Mouse (Mus musculus) liver, adult 2 months (tissue): Measurements from ENCODE around the gene Ttyh3.

ENCODE experiments used
- CTCF ChIP-seq: fragments of 200-500 bp; IDR thresholded peaks from 2 replicates; pipeline ENCODE4 v1.5.1; 2011; ENCODE audit warnings: low read depth, low read length, control low read depth
- POLR2A ChIP-seq: fragments of 200-500 bp; IDR thresholded peaks from 2 replicates; pipeline ENCODE4 v1.6.1; 2011; ENCODE audit warnings: low read length, control low read depth; ENCODE audit not compliant: insufficient read depth; ENCODE audit errors: extremely low read depth

DNA sequence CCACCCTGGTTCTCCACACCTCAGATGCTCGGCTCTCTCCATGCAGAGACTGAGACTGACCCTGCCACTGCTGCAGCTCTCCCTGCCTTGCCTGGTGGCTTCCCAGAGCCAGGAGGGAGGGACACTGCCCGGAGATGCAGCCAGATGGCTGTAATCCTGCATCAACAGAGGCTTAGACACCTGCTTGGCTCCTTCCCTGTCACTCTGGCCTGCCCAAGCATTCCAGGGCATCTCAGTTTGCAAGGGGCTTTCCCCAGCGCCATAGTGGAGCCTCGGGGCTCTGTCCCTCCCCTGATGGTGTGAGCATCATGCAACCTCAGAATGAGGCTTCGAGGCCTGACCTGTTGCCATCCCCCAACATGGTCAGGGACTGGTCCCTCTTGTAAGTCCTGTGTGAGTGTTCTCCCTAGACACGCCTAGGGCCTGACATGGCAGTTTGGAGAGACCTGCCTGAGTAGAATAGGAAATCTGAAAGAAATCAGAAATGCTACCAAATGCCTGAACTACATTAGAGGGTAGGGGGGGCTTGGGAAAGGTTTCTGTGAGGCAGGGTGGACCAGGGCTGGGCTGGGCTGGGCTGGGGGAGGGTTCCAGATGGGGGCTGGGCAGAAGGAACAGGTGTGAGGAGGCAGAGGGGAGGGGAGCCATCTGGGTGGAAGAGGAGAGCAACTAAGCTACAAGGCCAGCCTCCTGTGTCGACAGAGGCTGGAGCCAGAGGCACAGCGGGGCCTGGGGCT is 65.7 kb downstream of the Ttyh3 start:
- TF ChIP-seq CTCF = no peak
- TF ChIP-seq POLR2A = no peak
